ENCODE assay signal across 8 mouse cellular contexts in genomic region chr9:80688481-80689086, GRCm38 (mm10).
DNase-seq lines count a peak whose midpoint lies in the region; ATAC-seq and TF ChIP-seq lines count a peak whose summit lies in the region.

No protein-coding gene starts in this region.

- no peaks in the 10 kb centered on the region for H3K79me2 ChIP-seq in heart, adult 2 months (replicated peaks; ENCODE audit: control insufficient read depth, insufficient read depth, low read length)

- H3K27me3 ChIP-seq in heart, adult 2 months (ENCODE audit: control insufficient read depth, insufficient read depth, low read length), result no peaks in the 10 kb centered on the region
- no peaks in the 10 kb centered on the region for H3K27me3 ChIP-seq in kidney, embryonic 15.5 days

- no peak overlapping the region for H3K4me2 ChIP-seq in kidney, embryonic 15.5 days

- H3K27ac ChIP-seq in heart, adult 2 months, result no peak overlapping the region
- no peak overlapping the region for H3K27ac ChIP-seq in kidney, embryonic 15.5 days

- no peaks in the 10 kb centered on the region for H3K36me3 ChIP-seq in heart, adult 2 months (ENCODE audit: control insufficient read depth, insufficient read depth, low read length)
- H3K36me3 ChIP-seq in kidney, embryonic 15.5 days, result no peaks in the 10 kb centered on the region

- no peak for TF ChIP-seq POLR2A in heart, adult 2 months (IDR thresholded peaks at IDR 0.05; ENCODE audit: insufficient read depth, low read depth, low read length)

- H3K4me1 ChIP-seq in heart, adult 2 months (ENCODE audit: control insufficient read depth, insufficient read depth, low read length), result no peaks in the 10 kb centered on the region
- no peaks in the 10 kb centered on the region for H3K4me1 ChIP-seq in kidney, embryonic 15.5 days

- H3K9me3 ChIP-seq in kidney, embryonic 15.5 days (replicated peaks), result no peaks in the 10 kb centered on the region

- no peak for TF ChIP-seq CTCF in heart, adult 2 months (IDR thresholded peaks at IDR 0.05)

- 0 out of 2 replicates have a peak, but pooled peaks have one; percentile 49 for ATAC-seq in kidney, embryonic 15.5 days (replicated peaks; ENCODE audit: low FRiP score)

- peak; percentile 57 for DNase-seq in left cerebral cortex, postnatal 4 days
- DNase-seq in left cerebral cortex, adult 18-20 months (ENCODE audit: low spot score in 2 of 2), result no peak
- DNase-seq in adrenal gland, adult 8-10 months, result peak; percentile 10
- DNase-seq in heart, adult 2 months, result peak; percentile 16 to 21
- DNase-seq in c-Kit-positive CD71-positive TER-119-positive erythroid progenitor cells, embryonic 14.5 days (ENCODE audit: low spot score), result no peak
- no peak for DNase-seq in spleen, postnatal 4 days (ENCODE audit: low spot score in 2 of 2)
- DNase-seq in gastrocnemius, postnatal 36 days, result no peak

- no peak overlapping the region for H3K9ac ChIP-seq in heart, adult 2 months (ENCODE audit: low read depth, low read length)
- H3K9ac ChIP-seq in kidney, embryonic 15.5 days, result no peak overlapping the region

- no peak overlapping the region for H3K4me3 ChIP-seq in heart, adult 2 months
- no peak overlapping the region for H3K4me3 ChIP-seq in kidney, embryonic 15.5 days (replicated peaks)

- intact Hi-C loops in left cerebral cortex, postnatal 4 days (cut with DNase I), result no loop called here
- intact Hi-C loops in heart, adult 2 months (cut with DNase I), result no loop called here
- intact Hi-C loops in gastrocnemius, postnatal 36 days (cut with DNase I), result no loop called here

- TF ChIP-seq EP300 in heart, adult 2 months (IDR thresholded peaks at IDR 0.05; ENCODE audit: insufficient read depth, low read depth, low read length), result no peak

- WGBS in heart, adult 2 months, result 41% methylated on average over 9 of the region's 9 CpGs
- whole genome bisulfite sequencing in kidney, embryonic 15.5 days, result 71% methylated on average over 9 of the region's 9 CpGs

Comparison
In these comparisons a context has a peak if more than half of its experiments do, and no peak if none do; other contexts are left out.
1. DNase-seq: peak in left cerebral cortex, postnatal 4 days (single experiment), adrenal gland, adult 8-10 months (single experiment) and heart, adult 2 months (2 of 2); none in left cerebral cortex, adult 18-20 months (0 of 2), c-Kit-positive CD71-positive TER-119-positive erythroid progenitor cells, embryonic 14.5 days (single experiment), spleen, postnatal 4 days (0 of 2) and gastrocnemius, postnatal 36 days (0 of 2).